Mouse (Mus musculus) midbrain, embryonic 13.5 days (tissue): Measurements from ENCODE around the gene Pom121l2. TPM values are rescaled to one million over a fixed set of nuclear protein-coding genes. Genes with fewer than 3 reads are reported as not detected.

ENCODE experiments used
- ATAC-seq: fragments of 200-750 bp; cut with Nextera tagmentation; 2 replicates; pipeline ENCODE4 v1.8.0; 2017; ENCODE audit warnings: mild to moderate bottlenecking, moderate TSS enrichment, moderate library complexity
- H3K27ac ChIP-seq: fragments of 300-500 bp; sonication (generic); 2 replicates; pipeline ENCODE4 v1.5.1; 2015; ENCODE audit warnings: inconsistent platforms, mild to moderate bottlenecking, moderate library complexity
- H3K27me3 ChIP-seq: fragments of 300-500 bp; sonication (generic); 2 replicates; pipeline ENCODE4 v1.6.1; 2015; ENCODE audit warnings: mild to moderate bottlenecking, inconsistent platforms
- H3K36me3 ChIP-seq: fragments of 300-500 bp; sonication (generic); 2 replicates; pipeline ENCODE4 v1.6.1; 2015; ENCODE audit warnings: mild to moderate bottlenecking, inconsistent platforms
- H3K4me1 ChIP-seq: fragments of 300-500 bp; sonication (generic); replicated peaks from 2 replicates; pipeline ENCODE4 v1.6.1; 2015; ENCODE audit warnings: inconsistent platforms
- H3K4me2 ChIP-seq: fragments of 300-500 bp; sonication (generic); replicated peaks from 2 replicates; pipeline ENCODE4 v1.6.1; 2015; ENCODE audit warnings: moderate library complexity, mild to moderate bottlenecking, inconsistent platforms
- H3K4me3 ChIP-seq: fragments of 300-500 bp; sonication (generic); replicated peaks from 2 replicates; pipeline ENCODE4 v1.5.1; 2015; ENCODE audit warnings: mild to moderate bottlenecking, inconsistent platforms
- H3K9ac ChIP-seq: fragments of 300-500 bp; sonication (generic); replicated peaks from 2 replicates; pipeline ENCODE4 v1.6.1; 2015; ENCODE audit warnings: mild to moderate bottlenecking, inconsistent platforms
- H3K9me3 ChIP-seq: fragments of 300-500 bp; sonication (generic); 2 replicates; pipeline ENCODE4 v1.6.1; 2016; ENCODE audit warnings: mild to moderate bottlenecking, inconsistent platforms
- WGBS: fragments of 180-500 bp; shearing (Covaris S2); methylation state at CpG from one replicate; pipeline ENCODE4 v1.1.7; 2015; 5-methylcytosine and 5-hydroxymethylcytosine counted together
- polyA plus RNA-seq: library from polyadenylated mRNA; unstranded; fragments of >200 nt; fragmentation: Nextera tagmentation; extraction: Ambion mirVana; gene quantifications from 2 replicates; pipeline ENCODE4 v1.2.1, GENCODE M21; 2015

Gene Pom121l2
- polyA plus RNA-seq, 1 experiment from 2014 or later: not detected

DNA sequence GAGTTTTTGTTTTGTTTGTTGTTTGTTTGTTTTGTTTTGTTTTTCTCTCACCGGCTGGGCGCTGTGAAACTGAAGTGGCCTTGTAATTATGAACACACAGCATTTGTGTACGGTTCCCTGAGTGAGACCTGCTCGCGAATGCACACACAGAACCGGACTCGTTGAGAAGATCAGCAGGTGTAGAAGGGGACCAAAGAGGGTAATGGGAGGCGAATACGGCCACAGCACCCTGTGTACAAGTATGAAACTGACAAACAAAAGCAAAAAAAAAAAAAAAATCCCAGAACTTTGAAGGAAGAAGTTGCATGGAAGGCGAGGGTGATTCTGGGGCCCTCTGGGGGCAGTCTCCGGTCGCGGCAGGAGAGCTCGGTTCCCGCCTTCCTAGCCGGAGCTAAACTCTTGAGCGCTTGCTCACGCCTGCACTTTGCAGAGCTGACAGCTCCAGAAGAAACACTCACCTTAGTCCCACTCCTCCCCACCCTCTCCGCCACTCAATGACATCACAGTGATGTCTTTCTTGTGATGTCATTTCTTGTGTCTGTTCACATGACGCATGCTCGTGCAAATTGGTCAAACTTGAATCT, 14.4 kb downstream of the Pom121l2 start:
- peaks cover 90% of the 10 kb centered on the region for H3K27me3 ChIP-seq
- H3K9ac ChIP-seq: no peak overlapping the region
- no peak; the same call in 1 of the 2 replicates for ATAC-seq
- peaks cover 8% of the 10 kb centered on the region; the same call in 1 of the 2 replicates for H3K4me1 ChIP-seq
- under 1% methylated on average over 21 of the region's 21 CpGs for WGBS
- H3K4me3 ChIP-seq: peak overlapping the region; percentile 31
- H3K36me3 ChIP-seq: no peaks in the 10 kb centered on the region
- H3K27ac ChIP-seq: no peak overlapping the region
- H3K9me3 ChIP-seq: no peaks in the 10 kb centered on the region; the same call in 1 of the 2 replicates
- H3K4me2 ChIP-seq: peak overlapping the region; percentile 53

DNA sequence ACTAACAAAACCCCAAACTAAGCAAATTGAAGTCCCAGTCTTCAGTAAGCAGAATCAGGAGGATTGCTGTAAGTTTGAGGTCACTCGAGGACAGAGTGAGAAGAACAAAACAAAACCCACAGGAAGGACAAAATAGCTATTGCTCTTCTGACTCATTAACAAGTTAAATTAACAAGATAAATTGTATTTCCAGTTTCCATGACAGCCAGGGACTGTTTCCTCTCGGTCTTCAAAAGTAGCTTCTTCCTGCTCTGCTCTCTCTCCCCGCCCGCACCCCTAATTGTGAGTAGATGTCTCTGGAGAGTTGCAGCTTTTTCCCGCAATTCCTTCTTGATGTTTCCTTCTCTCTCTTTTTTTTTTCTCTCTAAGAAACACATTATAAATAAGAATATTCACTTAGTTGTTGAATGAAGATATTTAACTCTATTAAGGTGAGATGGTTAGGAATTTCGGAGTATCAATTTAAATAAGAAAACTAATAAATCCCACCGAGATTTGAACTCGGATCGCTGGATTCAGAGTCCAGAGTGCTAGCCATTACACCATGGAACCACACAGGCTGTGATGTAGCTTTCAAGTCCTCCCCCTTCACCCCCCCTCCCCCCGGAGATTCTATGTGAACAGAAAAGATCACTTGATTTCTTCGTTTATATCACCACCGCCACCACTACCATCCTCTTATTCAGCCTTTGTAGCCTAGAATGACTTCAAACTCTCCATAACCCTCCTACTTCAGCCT, 15.3 kb downstream of the Pom121l2 start:
- H3K4me3 ChIP-seq: peak overlapping the region; percentile 31
- H3K4me2 ChIP-seq: peak overlapping the region; percentile 53
- H3K36me3 ChIP-seq: no peaks in the 10 kb centered on the region
- peaks cover 90% of the 10 kb centered on the region for H3K27me3 ChIP-seq
- no peak overlapping the region for H3K9ac ChIP-seq
- WGBS: 1% methylated on average over 12 of the region's 12 CpGs
- no peak overlapping the region for H3K27ac ChIP-seq
- H3K9me3 ChIP-seq: no peaks in the 10 kb centered on the region; the same call in 1 of the 2 replicates
- no peak for ATAC-seq
- H3K4me1 ChIP-seq: peaks cover 8% of the 10 kb centered on the region; the same call in 1 of the 2 replicates

DNA sequence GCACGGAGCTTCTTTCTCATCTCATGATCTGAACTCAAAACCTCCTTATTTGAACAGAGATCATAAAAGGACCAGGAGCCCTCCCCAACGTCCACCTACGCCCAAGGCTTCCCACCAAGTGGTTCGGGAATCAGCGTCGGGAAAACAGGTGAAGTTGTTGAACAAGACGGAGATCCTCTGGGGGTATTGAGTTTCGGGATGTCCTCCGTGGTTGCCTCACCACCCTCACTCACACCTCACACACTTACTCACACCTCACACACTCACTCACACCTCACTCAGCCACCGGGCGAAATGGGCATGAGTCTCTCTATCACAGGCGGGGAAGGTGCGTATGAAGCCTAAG, 15.8 kb downstream of the Pom121l2 start:
- no peak for ATAC-seq

DNA sequence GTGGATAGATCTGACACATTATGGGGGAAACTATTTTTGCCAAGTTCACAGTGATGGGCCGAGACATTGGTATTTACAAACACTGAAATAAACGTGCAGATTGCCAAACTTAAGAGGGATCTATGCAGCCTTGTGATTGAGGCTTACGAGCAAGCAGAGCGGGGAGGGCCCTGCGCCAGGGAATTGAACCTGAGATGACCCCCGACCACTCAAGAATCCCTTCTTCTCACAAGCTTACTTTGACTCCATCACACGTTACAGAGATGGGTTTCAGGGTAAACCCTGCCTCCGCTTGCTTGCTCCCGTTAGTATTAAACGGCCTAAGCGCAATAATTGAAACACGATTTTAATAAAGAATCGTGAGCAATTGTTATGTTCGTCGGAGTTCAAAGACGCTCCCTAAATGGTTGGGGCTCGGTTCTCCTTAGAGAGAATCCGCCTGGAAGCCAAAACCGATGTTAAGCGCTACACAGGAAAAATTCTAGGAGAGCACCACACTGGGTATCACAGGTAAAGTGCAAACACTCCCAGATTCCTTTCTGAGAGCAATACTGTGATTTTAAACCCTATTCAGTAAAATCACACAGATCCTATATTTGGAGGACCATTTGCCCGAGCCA, 16.3 kb downstream of the Pom121l2 start:
- H3K36me3 ChIP-seq: no peaks in the 10 kb centered on the region
- peak overlapping the region; percentile 17 for H3K4me3 ChIP-seq
- WGBS: 1% methylated on average over 21 of the region's 21 CpGs
- no peaks in the 10 kb centered on the region for H3K9me3 ChIP-seq
- H3K9ac ChIP-seq: no peak overlapping the region
- H3K27me3 ChIP-seq: peaks cover 95% of the 10 kb centered on the region
- peak overlapping the region; percentile 38 for H3K4me2 ChIP-seq
- ATAC-seq: no peak
- no peak overlapping the region for H3K27ac ChIP-seq
- H3K4me1 ChIP-seq: peaks cover 8% of the 10 kb centered on the region; the same call in 1 of the 2 replicates

More for the DNA sequence above, 15.8 kb downstream of the Pom121l2 start:
- 0% methylated on average over 13 of the region's 13 CpGs for whole genome bisulfite sequencing
- Histone ChIP-seq H3K4me3 (peak overlapping the region; percentile 17), H3K9me3 (no peaks in the 10 kb centered on the region), H3K4me1 (peaks cover 8% of the 10 kb centered on the region; the same call in 1 of the 2 replicates), H3K36me3 (no peaks in the 10 kb centered on the region), H3K4me2 (peak overlapping the region; percentile 38), H3K9ac (no peak overlapping the region), H3K27ac (no peak overlapping the region), H3K27me3 (peaks cover 91% of the 10 kb centered on the region)

DNA sequence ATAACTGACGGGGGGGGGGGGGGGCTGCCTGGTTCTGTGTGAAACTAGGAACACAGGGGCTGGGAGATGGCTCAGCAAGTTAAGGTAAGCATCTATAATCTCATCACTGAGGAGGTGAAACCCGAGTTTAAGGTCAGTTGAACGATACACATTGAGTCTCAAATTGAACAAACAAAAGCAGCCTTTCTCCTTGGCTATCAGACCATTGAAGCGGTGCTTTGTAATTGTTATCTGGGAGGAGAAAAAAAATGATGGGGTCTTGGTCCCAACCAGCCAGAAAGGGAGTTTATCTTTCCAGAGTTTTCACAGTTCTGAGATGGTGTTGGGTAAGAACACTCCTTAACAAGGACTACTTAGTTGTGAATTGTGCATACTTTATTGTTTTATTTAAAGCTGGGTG, 16.8 kb downstream of the Pom121l2 start:
- H3K27me3 ChIP-seq: peaks cover 95% of the 10 kb centered on the region
- H3K9me3 ChIP-seq: no peaks in the 10 kb centered on the region
- H3K36me3 ChIP-seq: no peaks in the 10 kb centered on the region
- no peak overlapping the region for H3K27ac ChIP-seq
- no peak overlapping the region for H3K4me2 ChIP-seq
- H3K4me1 ChIP-seq: peaks cover 8% of the 10 kb centered on the region; the same call in 1 of the 2 replicates
- ATAC-seq: no peak
- WGBS: 4% methylated on average over 4 of the region's 4 CpGs
- no peak overlapping the region for H3K4me3 ChIP-seq
- no peak overlapping the region for H3K9ac ChIP-seq

DNA sequence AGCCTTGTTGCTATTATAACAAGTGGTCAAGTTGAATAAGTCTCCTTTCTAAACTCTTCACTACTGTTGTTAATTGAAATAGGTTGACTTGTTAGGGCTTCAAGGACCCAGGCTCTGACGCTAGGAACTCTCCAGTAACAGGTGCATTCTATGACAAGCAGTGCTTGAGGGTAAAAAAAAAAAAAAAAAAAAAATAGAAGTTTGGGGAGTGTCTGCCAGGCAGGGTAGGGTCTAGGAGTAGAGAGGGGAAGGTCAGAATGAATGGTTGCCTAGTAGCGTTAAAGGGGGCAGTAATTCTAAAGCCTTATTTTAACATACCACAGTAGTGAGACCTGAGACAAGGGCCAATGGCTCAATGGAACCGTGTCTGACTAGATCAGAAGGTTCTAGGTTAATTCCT, 17.4 kb downstream of the Pom121l2 start:
- Histone ChIP-seq H3K36me3 (no peaks in the 10 kb centered on the region), H3K27ac (no peak overlapping the region), H3K4me2 (no peak overlapping the region), H3K4me1 (peaks cover 8% of the 10 kb centered on the region; the same call in 1 of the 2 replicates), H3K4me3 (no peak overlapping the region), H3K27me3 (peaks cover 98% of the 10 kb centered on the region), H3K9me3 (no peaks in the 10 kb centered on the region), H3K9ac (no peak overlapping the region)
- no peak for ATAC-seq
- 19% methylated on average over 3 of the region's 3 CpGs for WGBS

DNA sequence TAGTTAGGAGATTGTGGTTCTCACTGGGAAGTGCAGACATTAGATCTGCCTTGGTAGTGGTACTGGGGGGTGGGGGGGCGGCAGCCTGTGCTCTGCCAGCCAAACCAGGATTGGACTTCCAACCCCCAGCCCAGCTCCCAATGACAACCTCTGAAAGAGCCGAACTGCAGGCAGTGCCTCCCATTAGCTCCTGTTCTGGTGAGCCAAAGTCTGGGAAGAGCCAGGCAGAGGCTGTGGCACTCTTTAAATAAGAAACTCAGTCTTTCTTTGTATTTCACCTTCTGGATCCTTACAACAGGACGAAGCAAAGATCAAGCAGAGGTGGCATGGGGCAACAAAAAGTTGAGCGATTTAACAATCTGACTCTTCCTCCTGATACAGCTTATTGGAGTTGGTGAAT, 18.2 kb downstream of the Pom121l2 start:
- 34% methylated on average over 4 of the region's 4 CpGs for WGBS
- Histone ChIP-seq H3K4me1 (peaks cover 8% of the 10 kb centered on the region; the same call in 1 of the 2 replicates), H3K4me2 (no peak overlapping the region), H3K4me3 (no peak overlapping the region), H3K27me3 (peaks cover 98% of the 10 kb centered on the region), H3K27ac (no peak overlapping the region), H3K9ac (no peak overlapping the region), H3K36me3 (no peaks in the 10 kb centered on the region), H3K9me3 (no peaks in the 10 kb centered on the region)
- no peak for ATAC-seq

DNA sequence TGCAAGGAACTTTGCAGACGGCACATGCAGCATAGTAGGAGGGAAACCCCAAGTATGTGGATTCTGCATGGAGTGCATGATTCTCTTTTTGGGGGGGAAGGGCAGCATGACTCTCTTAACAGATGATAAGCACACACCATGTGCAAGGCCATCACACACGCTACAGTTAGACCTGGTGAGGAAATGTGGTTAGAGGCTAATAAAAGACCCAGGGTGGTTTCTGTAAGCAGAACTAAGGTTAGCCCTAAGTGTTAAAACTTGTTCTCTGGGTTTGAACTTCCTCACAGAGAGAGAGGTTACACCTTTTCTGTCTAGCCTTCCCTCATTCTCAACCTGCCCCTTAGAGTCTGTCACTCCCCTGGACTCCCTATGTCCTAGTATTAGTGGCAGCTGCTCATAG, 20.4 kb downstream of the Pom121l2 start:
- Histone ChIP-seq H3K4me2 (no peak overlapping the region), H3K27me3 (peaks cover 100% of the 10 kb centered on the region), H3K27ac (no peak overlapping the region), H3K4me1 (peaks cover 10% of the 10 kb centered on the region), H3K36me3 (no peaks in the 10 kb centered on the region), H3K9me3 (no peaks in the 10 kb centered on the region), H3K4me3 (no peak overlapping the region), H3K9ac (no peak overlapping the region)
- no peak for ATAC-seq
- 65% methylated on average over 2 of the region's 2 CpGs for WGBS

DNA sequence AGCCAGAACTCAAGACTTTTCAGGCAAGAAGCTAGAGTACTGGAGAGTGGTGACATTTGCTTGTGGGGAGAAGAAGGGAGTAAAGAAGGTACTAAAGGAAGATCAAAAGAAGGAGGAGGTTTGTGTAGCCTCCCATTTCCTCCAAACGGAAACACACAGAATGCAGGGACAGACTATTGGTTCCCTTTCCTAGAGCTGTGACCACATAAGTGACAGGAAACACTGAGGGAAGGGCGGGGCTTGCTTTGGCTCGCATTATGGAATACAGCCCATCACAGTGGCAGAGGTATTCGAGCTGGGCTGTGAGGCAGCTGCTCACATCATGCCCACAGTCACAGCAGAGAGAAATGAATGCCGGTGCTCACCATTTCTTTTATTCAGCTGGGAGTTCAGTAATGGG, 20.8 kb downstream of the Pom121l2 start:
- H3K36me3 ChIP-seq: no peaks in the 10 kb centered on the region
- H3K4me1 ChIP-seq: peaks cover 15% of the 10 kb centered on the region
- peaks cover 100% of the 10 kb centered on the region for H3K27me3 ChIP-seq
- no peak overlapping the region for H3K4me3 ChIP-seq
- H3K4me2 ChIP-seq: no peak overlapping the region
- H3K9me3 ChIP-seq: no peaks in the 10 kb centered on the region
- WGBS: 27% methylated on average over 5 of the region's 5 CpGs
- no peak for ATAC-seq
- no peak overlapping the region for H3K27ac ChIP-seq
- no peak overlapping the region for H3K9ac ChIP-seq

DNA sequence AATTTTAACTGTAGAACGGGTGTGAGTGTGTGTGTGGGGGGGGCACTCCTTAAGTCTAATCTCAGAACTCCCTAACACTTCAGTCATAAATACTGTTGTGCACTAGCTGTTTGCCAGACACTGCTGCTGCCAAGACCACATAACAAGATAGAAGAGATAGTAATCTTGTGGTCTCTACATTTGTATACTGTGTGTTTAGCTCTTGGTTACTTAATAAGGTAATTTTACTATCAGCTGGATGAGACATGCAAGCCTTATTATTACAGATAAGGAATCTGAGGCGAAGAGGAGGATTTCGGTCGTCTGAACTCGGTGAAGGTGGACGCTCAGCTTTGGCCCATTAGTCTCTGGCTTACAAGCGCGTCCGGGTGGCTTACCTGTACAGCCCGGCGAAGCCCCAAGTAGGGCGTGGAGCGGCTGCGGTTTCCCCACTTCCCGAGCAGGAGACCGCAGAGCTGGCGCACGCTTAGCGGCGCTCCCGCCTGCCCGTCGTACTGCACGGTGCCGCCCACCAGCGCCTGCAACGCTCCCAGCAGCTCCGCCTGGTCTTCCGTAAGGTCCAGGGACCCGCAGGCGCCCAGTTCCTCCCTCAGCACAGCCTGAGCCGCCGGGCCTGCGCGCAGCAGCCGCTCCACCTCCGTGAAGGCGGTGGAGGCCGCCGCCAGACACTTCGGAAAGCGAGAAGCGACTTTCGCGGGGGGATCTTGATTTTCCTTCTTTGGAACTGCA, 24.8 kb downstream of the Pom121l2 start:
- peak; percentile 81 for ATAC-seq
- Histone ChIP-seq H3K36me3 (no peaks in the 10 kb centered on the region), H3K4me1 (peaks cover 19% of the 10 kb centered on the region), H3K27ac (no peak overlapping the region), H3K9me3 (no peaks in the 10 kb centered on the region), H3K9ac (peak overlapping the region; percentile 57), H3K27me3 (peaks cover 100% of the 10 kb centered on the region), H3K4me2 (peak overlapping the region; percentile 84), H3K4me3 (peak overlapping the region; percentile 46)
- under 1% methylated on average over 45 of the region's 45 CpGs for WGBS

DNA sequence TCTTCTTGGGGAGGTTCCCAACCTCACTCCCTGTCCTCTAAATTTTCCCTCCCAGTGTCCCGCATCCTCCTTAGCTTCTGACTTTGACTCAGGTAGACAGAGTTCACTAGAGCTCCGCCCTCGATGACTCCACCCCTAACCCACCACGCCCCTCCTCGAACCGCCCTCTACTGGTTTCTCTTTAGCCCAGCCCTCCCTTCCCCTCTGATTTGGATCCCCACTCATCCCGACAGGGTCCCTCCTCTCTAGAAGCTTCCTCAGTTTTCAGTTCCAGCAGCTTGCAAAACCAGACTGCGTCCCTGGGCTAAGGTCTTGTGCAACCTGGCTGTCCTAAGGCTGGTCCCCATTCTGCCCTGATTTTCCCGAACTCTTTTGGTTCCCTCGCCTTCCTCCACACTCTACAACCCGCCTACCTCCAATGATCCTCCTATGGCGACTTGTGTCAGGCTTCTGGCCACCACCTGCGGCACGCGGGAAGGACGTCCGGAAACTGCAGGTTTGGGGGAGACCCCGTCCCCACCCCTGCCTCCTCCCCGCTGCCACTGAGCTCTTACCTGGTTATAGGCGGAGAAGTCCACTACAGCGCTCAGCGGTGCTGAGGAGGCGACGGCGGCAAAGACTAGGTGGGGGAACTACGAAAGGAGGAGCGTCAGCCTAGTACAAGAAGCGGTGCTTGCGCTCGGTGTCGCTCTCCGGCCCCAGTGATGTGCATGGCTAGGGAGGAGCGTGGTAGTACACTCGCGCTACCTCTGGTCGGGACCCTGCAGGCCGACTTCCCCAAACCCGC, 25.5 kb downstream of the Pom121l2 start:
- no peak overlapping the region for H3K27ac ChIP-seq
- peak overlapping the region; percentile 57 for H3K9ac ChIP-seq
- peak overlapping the region; percentile 46 for H3K4me3 ChIP-seq
- WGBS: under 1% methylated on average over 38 of the region's 38 CpGs
- H3K9me3 ChIP-seq: no peaks in the 10 kb centered on the region
- peaks cover 19% of the 10 kb centered on the region for H3K4me1 ChIP-seq
- no peaks in the 10 kb centered on the region for H3K36me3 ChIP-seq
- peak; percentile 81 for ATAC-seq
- H3K27me3 ChIP-seq: peaks cover 99% of the 10 kb centered on the region
- peak overlapping the region; percentile 84 for H3K4me2 ChIP-seq
